Mouse (Mus musculus) ovary, postnatal 14 days (tissue): ENCODE results near the gene Krtap5-3.
A peak's percentile ranks its signal among the peaks of the same experiment; 100 is the strongest.
"Not testable (repeated sequence)": the region's sequence is repeated elsewhere in the genome, so short reads cannot be mapped to it uniquely, and the experiment has no call there.

Experiments used
- DNase-seq: peaks from one replicate; pipeline ENCODE4 v3.0.0; 2022; ENCODE audit warnings: low spot score

Krtap5-3 gene

GRCm38 (mm10) chr7:142201064-142201463 lies at the start of gene Krtap5-3:
Gene Krtap5-3 (plus strand): TSS chr7:142201364.
- no peak for DNase-seq

- no peak for DNase-seq
Measured at GRCm38 (mm10) chr7:142152191-142152590, 49.0 kb upstream of the Krtap5-3 start.

DNA sequence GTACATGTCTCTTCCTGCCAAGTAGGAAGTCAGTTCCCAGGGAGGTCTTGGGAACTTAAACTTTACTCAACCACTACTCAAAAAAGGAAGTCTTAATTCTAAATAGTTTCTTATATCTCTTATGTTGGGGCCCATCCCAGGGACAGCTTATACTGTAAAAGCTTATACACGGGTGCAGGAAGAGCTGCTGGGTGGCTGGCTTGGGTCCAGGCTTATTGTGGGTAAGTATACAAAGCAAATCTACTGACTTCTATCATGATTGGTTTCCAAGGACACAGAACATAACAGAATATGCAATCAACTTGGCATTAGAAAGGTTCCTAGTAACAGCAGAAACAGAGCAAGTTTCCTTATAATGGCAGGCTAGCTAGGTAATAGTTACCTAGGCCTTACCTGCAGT lies 45.9 kb upstream of the Krtap5-3 start:
- DNase-seq: no peak

DNA sequence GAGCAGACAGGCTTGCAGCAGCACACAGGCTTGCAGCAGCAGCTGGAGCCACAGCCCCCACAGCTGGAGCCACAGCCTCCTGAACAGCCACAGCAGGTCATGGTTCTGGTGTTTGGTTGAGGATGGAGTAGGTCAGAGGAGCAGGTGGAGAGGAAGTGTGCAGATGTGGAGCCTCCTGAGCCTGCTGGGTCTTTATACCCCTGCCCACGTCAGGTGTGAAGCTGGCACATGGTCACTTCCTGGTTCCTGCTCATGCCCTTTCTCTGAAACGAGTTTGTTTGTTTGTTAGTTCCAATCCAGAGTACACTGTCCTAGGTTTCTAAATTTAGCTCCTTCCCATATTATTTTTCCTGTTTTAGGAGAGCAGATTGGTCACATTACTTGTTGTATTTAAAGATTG lies 44.2 kb upstream of the Krtap5-3 start, which contains the start of gene Gm29735:
Gene Gm29735 (minus strand): TSS at position 101 of the 400 bp plus-strand sequence.
- DNase-seq: not testable (repeated sequence)

DNA sequence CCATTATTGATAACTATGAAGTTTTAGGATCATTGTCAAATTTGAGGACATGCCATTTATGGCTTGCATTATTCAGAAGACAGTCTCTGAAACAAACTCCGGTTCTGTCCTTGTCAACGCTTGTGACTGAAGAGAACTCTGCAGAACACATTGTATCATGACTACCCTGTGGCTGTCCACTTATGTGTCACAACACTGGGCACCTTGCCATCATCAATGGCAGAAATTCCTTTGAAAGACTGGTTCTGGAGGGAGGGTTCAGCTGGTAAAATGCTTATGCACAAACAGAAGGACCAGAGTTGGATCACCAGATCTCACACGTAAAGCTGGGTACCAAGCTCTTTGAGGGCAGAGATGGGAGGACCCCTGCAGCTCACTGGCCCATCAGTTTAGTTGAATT lies 41.8 kb upstream of the Krtap5-3 start:
- DNase-seq: no peak

DNA sequence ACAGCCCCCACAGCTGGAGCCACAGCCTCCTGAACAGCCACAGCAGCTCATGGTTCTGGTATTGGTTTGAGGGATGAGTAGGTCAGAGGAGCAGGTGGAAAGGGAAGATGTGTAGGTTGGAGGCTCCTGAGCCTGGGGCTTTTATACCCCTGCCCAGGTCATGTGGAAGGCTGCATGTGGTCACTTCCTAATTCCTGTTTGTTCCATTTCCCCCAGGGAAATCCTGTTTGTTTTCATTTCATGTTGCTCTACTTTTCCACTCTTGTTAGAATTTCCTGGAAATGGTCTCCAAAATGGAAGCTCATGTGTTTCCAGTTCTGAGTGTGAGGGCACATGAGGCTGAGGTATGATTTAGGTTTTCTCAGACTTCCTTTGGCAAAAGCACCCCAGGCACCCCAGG lies 35.5 kb upstream of the Krtap5-3 start, which contains the start of gene Gm4553:
Gene Gm4553 (minus strand): TSS at position 101 of the 400 bp plus-strand sequence.
- not testable (repeated sequence) for DNase-seq

- no peak for DNase-seq
Measured at GRCm38 (mm10) chr7:142169836-142170235, 31.3 kb upstream of the Krtap5-3 start.

- DNase-seq: not testable (repeated sequence)
Measured at GRCm38 (mm10) chr7:142175905-142176304, 25.3 kb upstream of the Krtap5-3 start, which contains the start of gene Krtap5-2. Gene Krtap5-2 (minus strand): TSS chr7:142176005.

DNA sequence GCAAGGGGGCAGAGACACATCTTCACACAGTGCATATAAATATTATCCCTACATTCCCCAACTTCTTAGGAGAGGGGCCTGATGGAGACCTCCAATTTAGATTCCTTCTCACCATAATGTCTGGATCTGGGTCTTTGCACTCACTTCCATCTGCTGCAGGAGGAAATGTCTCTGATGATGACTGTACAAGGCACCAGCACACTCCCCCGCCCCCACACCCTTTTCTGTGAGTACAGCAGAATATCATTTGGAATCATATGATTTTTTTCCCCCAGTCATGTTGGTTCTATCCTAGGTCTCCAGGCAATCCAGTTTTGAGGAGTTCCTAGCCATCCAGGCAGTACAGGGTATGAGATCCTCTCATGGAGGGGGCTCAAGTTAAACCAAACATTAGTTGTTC lies 22.5 kb upstream of the Krtap5-3 start:
- no peak for DNase-seq

GRCm38 (mm10) chr7:142181021-142181420 lies 20.1 kb upstream of the Krtap5-3 start:
- DNase-seq: no peak

- DNase-seq: no peak
Measured at GRCm38 (mm10) chr7:142188156-142188555, 13.0 kb upstream of the Krtap5-3 start.

DNA sequence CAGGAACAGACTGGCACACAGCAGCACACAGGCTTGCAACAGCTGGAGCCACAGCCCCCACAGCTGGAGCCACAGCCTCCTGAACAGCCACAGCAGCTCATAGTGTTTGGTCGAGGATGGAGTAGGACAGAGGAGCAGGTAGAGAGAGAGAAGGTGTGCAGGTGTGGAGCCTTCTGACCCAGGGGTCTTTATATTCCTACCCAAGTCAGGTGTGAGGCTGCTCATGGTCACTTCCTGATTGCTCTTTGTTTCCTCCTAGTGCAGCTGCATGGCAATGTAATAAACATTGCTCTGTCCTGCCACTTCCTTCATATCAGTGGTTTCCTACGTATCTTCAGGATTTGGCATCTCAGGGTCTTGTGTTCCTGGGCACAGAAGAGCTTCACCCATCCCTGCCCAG lies 10.9 kb upstream of the Krtap5-3 start, which contains the start of gene Gm10153:
Gene Gm10153 (minus strand): TSS at position 101 of the 400 bp plus-strand sequence.
- no peak for DNase-seq

DNA sequence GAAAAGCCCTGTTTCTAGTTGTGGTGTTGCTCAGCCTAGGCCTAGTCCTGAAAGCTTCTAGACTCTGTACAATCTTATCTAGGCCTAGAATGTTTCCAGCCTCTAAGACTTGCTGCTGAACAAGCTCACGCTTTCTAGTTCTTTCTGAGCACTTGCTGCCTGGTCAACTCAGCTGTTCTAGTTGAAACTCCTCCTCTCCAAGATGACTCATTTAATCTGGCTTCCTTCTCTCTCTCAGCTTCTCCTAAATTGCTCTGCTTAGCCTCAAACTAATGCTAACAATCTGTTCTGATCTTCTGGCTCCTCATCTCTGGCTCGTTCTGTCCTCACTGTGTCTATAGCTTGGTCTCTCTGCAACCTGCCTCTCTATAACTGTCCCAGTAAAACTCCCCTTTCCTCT lies 2.4 kb upstream of the Krtap5-3 start:
- DNase-seq: no peak

DNA sequence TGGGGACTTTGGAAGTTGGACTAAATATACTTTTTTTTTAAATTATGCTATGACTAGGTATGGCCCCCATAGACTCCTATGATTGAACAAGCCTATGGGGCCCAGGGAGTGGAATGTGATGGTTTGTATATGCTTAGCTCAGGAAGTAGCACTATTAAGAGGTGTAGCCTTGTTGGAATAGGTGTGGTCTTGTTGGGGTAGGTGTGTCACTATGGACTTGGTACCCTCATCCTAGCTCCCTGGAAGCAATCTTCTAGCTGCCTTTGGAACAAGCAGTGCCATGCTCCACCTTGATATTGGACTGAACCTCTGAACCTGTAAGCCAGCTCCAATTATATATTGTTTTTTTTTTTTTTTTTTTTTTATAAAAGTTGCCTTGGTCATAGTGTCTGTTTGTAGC lies 4.3 kb downstream of the Krtap5-3 start:
- DNase-seq: no peak

DNA sequence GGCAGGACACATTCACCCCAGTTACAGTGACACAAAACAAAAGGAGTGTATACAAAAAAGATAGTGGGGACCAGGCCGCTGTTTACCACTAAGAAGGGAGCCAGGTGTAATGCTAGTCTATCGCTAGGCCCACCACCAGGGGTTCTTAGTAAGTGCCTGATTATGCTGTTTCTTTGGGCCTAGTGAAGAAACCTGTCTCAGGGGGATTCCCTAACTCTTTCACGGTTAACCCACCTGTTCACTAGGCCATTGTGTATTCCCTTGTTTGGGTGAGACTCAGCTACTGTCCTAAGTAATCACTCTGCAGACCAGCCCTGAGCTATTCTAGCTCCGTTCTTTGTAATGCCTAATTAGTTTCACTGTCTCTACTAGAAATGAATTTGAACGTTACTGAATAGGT lies 5.7 kb downstream of the Krtap5-3 start:
- DNase-seq: not testable (repeated sequence)

DNA sequence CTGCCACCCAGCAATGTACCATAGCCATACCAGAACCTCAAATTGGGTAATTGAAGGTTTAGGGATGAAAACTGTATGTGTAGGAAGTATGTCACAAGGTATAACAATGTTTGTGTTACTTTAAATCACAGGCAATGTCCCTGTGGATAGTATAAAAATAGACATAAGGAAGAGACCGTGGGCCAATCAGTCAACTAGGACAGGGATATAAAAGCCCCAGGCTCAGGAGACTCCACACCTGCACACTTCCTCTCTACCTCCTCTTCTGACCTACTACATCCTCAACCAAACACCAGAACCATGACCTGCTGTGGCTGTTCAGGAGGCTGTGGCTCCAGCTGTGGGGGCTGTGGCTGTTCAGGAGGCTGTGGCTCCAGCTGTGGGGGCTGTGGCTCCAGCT lies 10.4 kb downstream of the Krtap5-3 start, which contains the start of gene Gm7579:
Gene Gm7579 (plus strand): TSS at position 301 of the 400 bp plus-strand sequence.
- no peak for DNase-seq

DNA sequence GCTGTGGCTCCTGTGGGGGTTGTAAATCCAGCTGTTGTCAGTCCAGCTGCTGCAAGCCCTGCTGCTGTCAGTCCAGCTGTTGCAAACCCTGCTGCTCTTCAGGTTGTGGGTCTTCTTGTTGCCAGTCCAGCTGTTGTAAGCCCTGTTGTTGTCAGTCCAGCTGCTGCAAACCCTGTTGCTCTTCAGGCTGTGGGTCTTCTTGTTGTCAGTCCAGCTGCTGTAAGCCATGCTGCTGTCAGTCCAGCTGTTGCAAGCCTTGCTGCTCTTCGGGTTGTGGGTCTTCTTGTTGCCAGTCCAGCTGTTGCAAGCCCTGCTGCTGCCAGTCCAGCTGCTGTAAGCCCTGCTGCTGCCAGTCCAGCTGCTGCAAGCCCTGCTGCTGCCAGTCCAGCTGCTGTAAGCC lies 11.0 kb downstream of the Krtap5-3 start:
- DNase-seq: not testable (repeated sequence)

DNA sequence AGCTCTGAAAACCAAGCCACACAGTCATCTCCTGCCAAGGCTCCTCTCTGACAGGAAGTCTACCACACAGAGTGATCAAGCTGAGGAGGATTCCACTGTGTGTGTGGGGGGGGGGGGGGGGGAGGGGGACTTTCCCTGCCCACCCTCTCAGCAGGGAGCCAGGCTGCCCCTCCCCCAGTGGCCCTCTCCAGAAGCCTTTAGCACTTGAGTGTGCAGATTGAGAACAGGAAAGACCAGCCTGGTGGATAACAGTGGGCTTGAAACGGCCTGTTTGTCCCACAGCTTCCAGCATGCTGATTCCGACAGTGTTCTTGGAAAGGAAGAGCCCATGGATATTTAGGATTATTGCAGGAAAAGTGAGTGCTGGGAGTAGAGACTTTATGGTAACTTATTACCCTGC lies 23.4 kb downstream of the Krtap5-3 start:
- no peak for DNase-seq

- not testable (repeated sequence) for DNase-seq
Measured at GRCm38 (mm10) chr7:142229871-142230270, 28.7 kb downstream of the Krtap5-3 start, which contains the start of gene Krtap5-5. Gene Krtap5-5 (minus strand): TSS chr7:142229971.

DNA sequence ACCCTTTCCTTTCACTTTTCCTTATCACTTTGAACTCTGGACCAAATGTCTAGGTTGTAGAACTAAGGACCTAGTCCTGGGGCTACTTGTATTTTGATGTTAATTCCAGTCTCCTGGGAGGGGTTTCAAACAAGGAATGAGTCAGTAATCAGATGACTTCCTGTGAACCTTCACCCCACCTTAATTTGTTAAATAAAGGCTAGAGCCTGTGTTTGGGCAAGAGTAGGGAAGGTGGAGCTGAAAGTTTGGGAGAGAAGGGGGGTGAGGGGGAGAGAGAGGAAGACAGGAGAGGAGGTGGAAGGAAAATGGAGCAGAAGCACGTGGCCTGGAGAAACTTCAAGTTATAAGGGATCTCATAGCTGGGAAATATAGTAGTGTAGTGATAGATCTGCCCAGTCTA lies 30.4 kb downstream of the Krtap5-3 start:
- no peak for DNase-seq

GRCm38 (mm10) chr7:142240978-142241377 lies 39.8 kb downstream of the Krtap5-3 start, which contains the start of gene Gm40460:
Gene Gm40460 (minus strand): TSS chr7:142241078.
- DNase-seq: no peak

DNA sequence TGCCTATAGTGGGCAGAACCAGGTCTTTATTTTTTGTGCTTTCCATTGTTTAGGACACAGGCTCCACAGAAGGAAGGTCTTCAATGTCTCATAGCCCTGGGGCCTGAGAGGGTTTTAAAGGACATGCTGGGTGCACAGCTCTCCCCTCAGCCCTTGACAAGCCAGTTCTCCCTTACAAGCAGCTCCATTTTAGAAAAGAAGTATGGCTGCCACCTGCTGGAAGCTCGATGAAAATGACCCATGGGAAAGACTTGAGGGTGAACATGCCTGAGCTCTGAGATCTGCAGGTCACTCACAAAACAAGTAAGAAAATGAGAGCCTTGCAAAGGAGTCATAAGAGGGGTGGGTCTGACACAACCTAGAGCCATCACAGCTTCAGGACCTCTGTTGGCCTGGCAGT lies 48.7 kb downstream of the Krtap5-3 start:
- DNase-seq: peak; percentile 15
